Comparison of ENCODE assay signal across 8 mouse cellular contexts in the genomic region with DNA sequence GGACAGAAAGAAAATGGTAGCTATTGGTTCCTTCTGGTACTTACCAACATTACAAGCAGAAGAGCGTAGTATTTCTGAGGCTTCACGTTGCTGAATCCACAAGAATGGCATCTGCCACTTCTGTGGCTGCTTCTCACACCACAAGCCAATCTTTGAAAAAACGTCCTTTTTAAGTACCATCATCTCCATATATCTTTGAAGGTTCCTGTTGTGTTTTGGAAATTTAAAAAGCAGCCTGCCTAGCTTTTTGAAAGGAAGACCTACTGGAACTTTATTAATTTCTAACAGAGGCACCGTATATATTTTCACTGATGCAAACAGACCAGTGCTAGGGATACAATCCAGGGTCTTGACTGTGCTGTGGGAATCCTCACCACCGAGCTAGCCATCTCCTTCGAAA. TPM values are rescaled to one million over a fixed set of nuclear protein-coding genes. Genes with fewer than 3 reads are reported as not detected.
DNase-seq lines count a peak whose midpoint lies in the region; ATAC-seq lines count a peak whose summit lies in the region.

No protein-coding gene starts in this region.

- H3K4me1 ChIP-seq in kidney, embryonic 15.5 days: peaks cover 39% of the 10 kb centered on the region
- H3K4me1 ChIP-seq in embryonic facial prominence, embryonic 10.5 days: peaks cover 38% of the 10 kb centered on the region
- H3K4me1 ChIP-seq in intestine, embryonic 14.5 days (replicated peaks; ENCODE audit: control insufficient read depth, insufficient read depth, low read length): peaks cover 23% of the 10 kb centered on the region

- peak overlapping the region; percentile 94 for H3K4me2 ChIP-seq in kidney, embryonic 15.5 days
- H3K4me2 ChIP-seq in intestine, embryonic 14.5 days (ENCODE audit: low read length): peak overlapping the region; percentile 74

- H3K27me3 ChIP-seq in kidney, embryonic 15.5 days: no peaks in the 10 kb centered on the region
- 0 out of 2 replicates have a peak, but pooled peaks cover 8% of the 10 kb centered on the region for H3K27me3 ChIP-seq in embryonic facial prominence, embryonic 10.5 days (replicated peaks; ENCODE audit: low read depth, poor library complexity, severe bottlenecking)
- H3K27me3 ChIP-seq in intestine, embryonic 14.5 days (replicated peaks; ENCODE audit: control insufficient read depth, insufficient read depth, low read length): no peaks in the 10 kb centered on the region

- 33% methylated on average over 6 of the region's 6 CpGs for WGBS in kidney, embryonic 15.5 days
- 55% methylated on average over 6 of the region's 6 CpGs for WGBS in embryonic facial prominence, embryonic 10.5 days
- 30% methylated on average over 6 of the region's 6 CpGs for WGBS in intestine, embryonic 14.5 days

- no peak for ATAC-seq in kidney, embryonic 15.5 days (replicated peaks; ENCODE audit: low FRiP score)
- no peak for ATAC-seq in intestine, embryonic 14.5 days (replicated peaks; ENCODE audit: low FRiP score, low TSS enrichment, low read depth)

- no peaks in the 10 kb centered on the region for H3K9me3 ChIP-seq in kidney, embryonic 15.5 days (replicated peaks)
- no peaks in the 10 kb centered on the region for H3K9me3 ChIP-seq in embryonic facial prominence, embryonic 10.5 days
- H3K9me3 ChIP-seq in intestine, embryonic 14.5 days (ENCODE audit: control insufficient read depth, low read length): no peaks in the 10 kb centered on the region

- H3K36me3 ChIP-seq in kidney, embryonic 15.5 days: peaks cover 24% of the 10 kb centered on the region
- H3K36me3 ChIP-seq in embryonic facial prominence, embryonic 10.5 days (replicated peaks): peaks cover 42% of the 10 kb centered on the region
- H3K36me3 ChIP-seq in intestine, embryonic 14.5 days (ENCODE audit: control insufficient read depth, insufficient read depth, low read length): peaks cover 35% of the 10 kb centered on the region

- peak overlapping the region; percentile 83 for H3K4me3 ChIP-seq in kidney, embryonic 15.5 days (replicated peaks)
- H3K4me3 ChIP-seq in embryonic facial prominence, embryonic 10.5 days: peak overlapping the region; percentile 86
- H3K4me3 ChIP-seq in intestine, embryonic 14.5 days (ENCODE audit: low read depth, low read length): peak overlapping the region; percentile 91

- peak overlapping the region; percentile 90 for H3K9ac ChIP-seq in kidney, embryonic 15.5 days
- peak overlapping the region; percentile 97 for H3K9ac ChIP-seq in intestine, embryonic 14.5 days (ENCODE audit: low read length)

- no peak overlapping the region for H3K27ac ChIP-seq in kidney, embryonic 15.5 days
- peak overlapping the region; percentile 98 for H3K27ac ChIP-seq in embryonic facial prominence, embryonic 10.5 days (replicated peaks)
- no peak overlapping the region for H3K27ac ChIP-seq in intestine, embryonic 14.5 days (ENCODE audit: low read depth)

- DNase-seq in kidney, adult 11 months: no peak
- DNase-seq in embryonic facial prominence, embryonic 10.5 days (ENCODE audit: low spot score): no peak
- no peak for DNase-seq in intestine, embryonic 14.5 days (ENCODE audit: low spot score)
- peak; percentile 29 for DNase-seq in naive thymus-derived CD4-positive, alpha-beta T cell, adult 2 months (ENCODE audit: low read depth)
- DNase-seq in spleen, postnatal 4 days (ENCODE audit: low spot score in 2 of 2): no peak
- DNase-seq in urinary bladder, adult 18-20 months (ENCODE audit: low spot score in 2 of 2): no peak
- DNase-seq in right cerebral cortex, adult 2 months (ENCODE audit: low spot score in 2 of 2): no peak

RNA-seq across cellular contexts. Expression of a gene that starts 1.4 kb away (rescaled TPM):
- polyA plus RNA-seq in kidney, embryonic 15.5 days (2015; fragmentation: Nextera tagmentation; extraction: Ambion mirVana): 8.2 and 8.3 TPM in 2 replicates
- 9.1 and 12.3 TPM in 2 replicates for polyA plus RNA-seq in embryonic facial prominence, embryonic 10.5 days (2016; fragmentation: Nextera tagmentation; extraction: Ambion mirVana)
- polyA plus RNA-seq in intestine, embryonic 14.5 days (2014; fragmentation: Nextera tagmentation; extraction: Ambion mirVana): 19.1 and 23.4 TPM in 2 replicates
